Mouse (Mus musculus): ENCODE measurements around the gene Tbpl1. TPM values are rescaled to one million over a fixed set of nuclear protein-coding genes. Genes with fewer than 3 reads are reported as not detected.

Tbpl1 gene
- polyA plus RNA-seq, 1 experiment from 2014 or later: 70.5 TPM

Small RNA genes within 50 kb of the gene (microRNA-seq; reads per million reads assigned to microRNA genes)
- gene Mir7663 (ENCODE audit: borderline number of aligned reads): not detected

Other genes starting within 250 kb of the Tbpl1 start
- 0.17 and 0.26 TPM in 2 replicates for gene Slc2a12, start 86.9 kb downstream of the Tbpl1 start, polyA plus RNA-seq (2015; fragmentation: Nextera tagmentation; extraction: Ambion mirVana)
- 0.82 and 0.94 TPM in 2 replicates for gene Tcf21, start 88.2 kb upstream of the Tbpl1 start, polyA plus RNA-seq (2015; fragmentation: Nextera tagmentation; extraction: Ambion mirVana)

All from thymus, postnatal 0 days (tissue).